Mouse (Mus musculus): ENCODE results near the gene Socs7.
"Not testable (repeated sequence)": the region's sequence is repeated elsewhere in the genome, so short reads cannot be mapped to it uniquely, and the experiment has no call there.

Gene Socs7

DNA sequence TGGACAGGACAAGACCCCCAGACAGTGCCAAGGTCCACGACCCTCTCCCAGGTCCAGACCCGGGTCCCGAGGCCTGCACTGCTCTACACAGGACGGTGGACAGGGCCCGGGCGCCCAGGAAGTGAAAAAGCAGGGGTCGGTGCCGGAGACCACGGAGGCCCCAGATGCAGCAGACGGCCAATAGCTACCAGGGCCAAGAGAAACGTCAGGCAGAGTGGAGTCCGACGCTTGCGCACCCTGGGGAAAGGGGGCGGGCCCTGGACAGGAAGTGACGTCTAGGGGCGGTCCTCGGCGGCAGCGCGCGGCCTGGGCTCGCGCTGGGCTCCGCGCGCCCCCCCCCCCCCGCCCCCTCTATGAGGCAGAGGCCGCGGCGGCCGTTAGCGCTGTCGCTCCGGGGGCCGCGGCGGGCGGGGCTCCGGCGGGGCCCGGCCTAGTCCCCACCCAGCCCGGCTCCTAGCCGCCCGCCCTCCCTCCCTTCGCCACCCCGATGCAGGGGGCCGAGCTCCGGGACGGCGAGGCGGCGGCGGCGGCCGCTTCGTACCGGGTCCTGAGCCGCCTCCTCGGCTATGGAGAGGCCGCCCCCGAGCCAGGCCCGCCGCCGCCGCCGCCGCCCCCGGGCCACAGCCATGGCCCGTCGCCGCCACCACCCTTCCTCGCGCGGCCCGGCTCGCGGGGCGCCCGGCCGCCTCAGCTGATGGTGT lies at the start of gene Socs7:
TSS of gene Socs7 (plus strand) at position 604 of the 701 bp plus-strand sequence.
- DNase-seq (ENCODE audit: low read depth, low spot score) = peak; percentile 87

DNA sequence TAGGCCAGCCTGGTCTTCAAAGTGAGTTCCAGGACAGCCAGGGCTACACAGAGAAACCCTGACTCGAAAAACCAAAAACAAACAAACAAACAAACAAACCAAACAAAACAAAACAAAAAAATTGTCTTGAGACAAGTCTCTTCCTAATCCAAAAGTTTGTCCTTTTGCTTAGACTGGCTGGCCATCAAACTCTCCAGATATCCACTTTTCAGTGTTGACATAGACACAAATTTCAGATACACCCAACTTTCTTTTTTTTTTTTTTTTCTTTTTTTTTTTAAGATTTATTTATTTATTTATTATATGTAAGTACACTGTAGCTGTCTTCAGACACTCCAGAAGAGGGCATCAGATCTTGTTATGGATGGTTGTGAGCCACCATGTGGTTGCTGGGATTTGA lies 49.5 kb upstream of the Socs7 start:
- DNase-seq (ENCODE audit: low read depth, low spot score) = not testable (repeated sequence)

DNA sequence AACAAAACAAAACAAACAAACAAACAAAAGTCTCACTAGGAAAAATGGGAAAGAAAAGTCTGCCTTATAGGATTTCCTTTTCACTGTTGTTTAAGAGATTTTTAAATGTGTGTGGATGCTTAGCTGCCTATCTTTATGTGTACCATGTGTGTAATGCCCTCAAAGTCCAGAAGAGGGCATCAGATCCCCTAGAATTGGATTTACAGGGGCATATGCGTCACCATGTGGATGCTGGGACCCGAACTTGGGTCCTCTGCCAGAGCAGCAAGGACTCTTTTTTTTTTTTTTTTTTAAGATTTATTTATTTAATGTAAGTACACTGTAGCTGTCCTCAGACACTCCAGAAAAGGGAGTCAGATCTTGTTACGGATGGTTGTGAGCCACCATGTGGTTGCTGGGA lies 48.2 kb upstream of the Socs7 start:
- peak; percentile 61 for DNase-seq (ENCODE audit: low read depth, low spot score)

DNA sequence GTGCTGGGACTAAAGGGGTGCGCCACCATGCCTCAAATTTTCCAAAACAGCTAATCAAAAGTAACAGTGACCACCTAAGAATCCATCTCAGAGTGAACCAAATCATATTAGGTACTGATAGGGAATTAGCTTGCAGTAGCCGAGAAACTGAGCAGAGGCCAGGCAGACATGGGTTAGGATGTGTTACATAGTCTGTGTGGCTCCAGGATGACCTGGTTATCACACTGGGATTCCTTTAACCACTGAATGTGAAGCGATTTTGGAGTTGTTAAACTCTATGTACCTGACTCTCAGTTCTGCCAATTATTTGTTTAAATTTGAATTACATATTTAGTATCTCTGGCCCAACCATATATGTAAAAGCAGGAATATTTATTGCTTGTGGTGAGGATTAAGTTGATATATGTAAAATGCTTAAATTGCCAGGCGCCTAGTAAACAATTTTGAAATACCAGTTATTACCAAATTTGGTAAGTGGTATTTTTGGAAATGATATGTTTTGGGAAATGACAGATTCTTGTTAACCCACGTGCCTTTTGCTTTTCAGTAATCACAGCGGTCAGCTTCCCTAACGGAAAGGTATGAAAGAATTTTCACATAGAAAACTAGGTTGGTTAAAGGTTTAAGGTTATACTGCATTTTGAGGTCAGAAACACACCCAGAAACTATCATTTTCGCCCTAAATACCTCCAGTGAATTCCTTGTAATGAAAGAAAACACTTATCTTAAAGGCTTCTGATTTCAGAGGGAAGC lies 47.4 kb upstream of the Socs7 start:
- DNase-seq (ENCODE audit: low read depth, low spot score) = peak; percentile 29

DNA sequence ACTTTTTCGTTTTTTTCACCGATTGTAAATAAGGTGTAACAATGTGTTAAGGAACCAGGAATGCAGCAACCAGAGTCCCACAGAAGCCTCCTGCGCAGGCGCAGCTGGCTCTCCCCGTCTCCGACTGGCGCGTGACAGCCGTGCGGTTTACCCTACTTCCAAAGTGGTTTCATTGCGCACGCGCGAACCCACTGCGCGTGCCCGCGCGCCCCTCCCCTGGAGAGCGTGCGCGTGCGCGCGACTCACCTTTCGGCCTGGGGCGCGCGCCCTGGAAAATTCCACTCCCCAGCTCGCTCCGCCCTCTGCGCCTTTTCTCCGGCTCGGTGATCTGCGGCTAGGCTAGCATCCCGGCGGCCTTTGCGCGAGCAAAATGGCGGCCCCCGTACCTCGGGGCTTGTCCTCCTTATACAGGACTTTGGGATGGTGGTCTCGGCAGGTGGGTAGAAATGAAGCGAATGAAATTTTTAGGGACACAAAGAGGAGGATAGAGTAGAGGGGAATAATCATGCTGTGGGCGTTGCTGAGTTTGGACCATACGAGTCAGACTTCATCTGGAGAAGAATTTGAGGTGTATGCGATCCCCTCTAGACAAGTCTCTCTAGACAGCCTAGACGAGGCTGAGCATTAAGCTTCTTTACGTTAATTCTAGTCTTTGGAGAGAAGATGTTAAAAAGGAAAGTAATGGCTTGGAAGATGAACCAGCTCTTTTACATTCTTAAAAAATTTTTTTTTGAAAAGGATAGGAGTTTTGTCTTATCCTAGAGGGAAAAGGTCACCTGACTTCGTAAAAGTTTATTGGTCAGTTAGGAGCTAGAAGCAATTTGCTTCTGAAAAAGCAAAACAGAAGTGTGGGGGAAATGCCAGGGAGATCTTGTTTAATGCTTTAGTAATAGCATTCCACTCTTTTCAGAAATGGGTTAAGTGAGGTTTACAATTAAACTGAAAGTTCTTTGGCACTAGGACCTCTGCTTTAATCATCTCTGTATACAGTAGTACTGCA lies 46.5 kb upstream of the Socs7 start, which contains the start of gene Mrpl45:
TSS of gene Mrpl45 (plus strand) at position 213 of the 1,000 bp plus-strand sequence.
- peak; percentile 98 for DNase-seq (ENCODE audit: low read depth, low spot score)

DNA sequence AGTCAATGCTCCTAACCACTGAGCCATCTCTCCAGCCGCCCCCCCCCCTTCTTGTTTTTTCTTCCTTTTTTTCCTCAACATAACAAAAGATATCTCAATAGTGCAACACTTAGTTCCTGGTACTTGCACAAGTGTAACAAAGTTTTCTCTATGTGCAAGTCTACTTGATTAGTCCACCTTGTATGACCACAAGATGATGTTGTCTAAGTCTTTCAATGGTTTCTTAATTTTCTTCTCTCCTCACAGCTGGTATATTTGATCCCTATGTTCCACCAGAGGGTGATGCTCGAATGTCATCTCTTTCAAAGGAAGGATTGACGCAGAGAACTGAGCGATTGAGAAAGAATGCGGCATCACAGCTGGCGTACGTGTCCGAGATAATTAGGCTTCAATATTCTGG lies 41.2 kb upstream of the Socs7 start:
- DNase-seq (ENCODE audit: low read depth, low spot score) = no peak

DNA sequence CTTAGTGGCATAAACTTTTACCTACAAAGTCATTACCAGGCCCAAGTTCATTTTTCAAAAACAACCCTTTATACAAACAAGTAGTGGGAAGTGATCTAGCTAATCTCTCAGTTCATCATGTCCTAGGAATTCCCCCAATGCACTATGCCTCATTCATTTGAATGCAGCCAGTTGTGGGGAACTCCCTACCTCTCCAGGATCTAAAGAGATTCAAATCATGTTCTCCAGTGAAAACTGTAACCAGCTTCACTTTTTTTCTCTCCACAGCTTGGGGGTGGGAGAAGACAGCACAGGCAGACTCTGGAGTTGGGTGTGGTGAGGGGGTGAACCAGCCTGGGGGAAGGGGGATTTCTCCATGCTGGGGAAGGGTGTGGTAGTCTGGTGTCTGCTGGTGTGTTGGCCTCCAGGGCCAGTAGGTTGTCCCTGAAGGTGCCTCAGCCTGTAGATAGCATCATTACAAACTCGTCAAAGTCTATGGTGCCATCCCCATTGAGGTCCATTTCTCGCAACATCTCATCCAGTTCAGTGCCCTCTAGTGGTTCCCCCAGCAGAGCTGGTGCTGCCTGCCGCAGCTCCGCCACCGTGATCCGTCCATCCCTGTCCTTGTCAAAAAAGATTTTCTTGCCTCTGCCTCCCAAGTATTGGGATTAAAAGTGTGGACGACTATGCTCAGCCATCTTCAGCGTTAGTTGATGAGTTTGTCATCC lies 40.3 kb upstream of the Socs7 start:
- not testable (repeated sequence) for DNase-seq (ENCODE audit: low read depth, low spot score)

DNA sequence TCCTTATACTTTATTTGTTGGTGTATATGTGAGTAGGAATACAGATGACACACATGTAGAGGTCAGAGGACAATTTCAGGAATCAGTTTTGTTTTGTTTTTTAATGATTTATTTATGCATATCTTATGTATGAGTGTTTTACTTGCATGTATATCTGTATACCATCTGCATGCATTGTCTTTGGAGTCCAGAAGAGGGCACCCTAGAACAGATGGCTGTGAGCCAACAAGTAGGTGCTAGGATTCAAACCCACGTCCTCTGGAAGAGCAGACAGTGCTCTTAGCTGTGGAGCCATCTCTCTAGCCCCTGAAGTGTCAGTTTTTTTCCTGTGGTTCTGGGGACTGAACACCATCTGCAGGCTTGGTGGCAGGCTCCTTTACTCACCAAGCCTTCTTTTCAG lies 37.1 kb upstream of the Socs7 start:
- peak; percentile 37 for DNase-seq (ENCODE audit: low read depth, low spot score)

DNA sequence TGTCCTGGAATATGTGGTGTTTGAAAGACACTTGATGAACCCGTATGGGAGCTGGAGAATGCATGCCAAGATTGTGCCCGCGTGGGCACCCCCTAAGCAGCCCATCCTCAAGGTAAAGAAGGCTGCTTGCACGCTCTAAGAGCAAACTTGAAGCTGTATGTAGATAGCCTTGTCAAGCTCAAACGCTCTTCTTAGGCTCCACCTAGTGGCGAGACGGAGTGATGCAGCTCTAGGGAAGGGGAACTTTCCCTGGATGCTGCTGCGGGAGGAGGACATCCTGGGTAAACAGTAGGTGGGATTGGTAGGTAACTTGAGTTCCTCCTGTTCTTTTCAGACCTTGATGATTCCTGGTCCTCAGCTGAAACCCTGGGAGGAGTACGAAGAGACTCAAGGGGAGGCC lies 34.2 kb upstream of the Socs7 start:
- DNase-seq (ENCODE audit: low read depth, low spot score) = peak; percentile 86

GRCm38 (mm10) chr11:97330315-97330714 lies 32.0 kb upstream of the Socs7 start:
- peak; percentile 44 for DNase-seq (ENCODE audit: low read depth, low spot score)

GRCm38 (mm10) chr11:97331231-97332190 lies 30.8 kb upstream of the Socs7 start:
- no peak for DNase-seq (ENCODE audit: low read depth, low spot score)

- no peak for DNase-seq (ENCODE audit: low read depth, low spot score)
Observed at GRCm38 (mm10) chr11:97333044-97333443, 29.3 kb upstream of the Socs7 start.

- no peak for DNase-seq (ENCODE audit: low read depth, low spot score)
Observed at GRCm38 (mm10) chr11:97333896-97334295, 28.5 kb upstream of the Socs7 start.

DNA sequence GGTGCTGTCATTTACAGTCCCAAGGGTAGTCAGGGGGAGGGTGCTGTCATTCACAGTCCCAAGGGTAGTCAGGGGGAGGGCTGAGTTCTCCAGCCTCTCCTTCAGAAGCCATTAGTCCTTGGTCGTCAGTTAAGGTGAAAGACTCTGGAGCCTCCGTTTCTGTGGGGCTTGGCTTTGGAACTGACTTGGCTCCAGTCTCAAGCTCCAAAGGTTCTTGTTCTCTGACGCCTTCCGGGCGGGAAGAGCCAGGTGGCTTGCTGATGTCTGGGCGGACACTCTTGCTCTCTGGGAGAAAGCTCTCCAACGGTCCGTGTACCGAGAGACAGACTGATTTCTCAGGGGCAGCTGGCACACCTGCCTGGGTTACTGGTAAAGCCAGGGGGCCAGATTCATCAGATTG lies 28.0 kb upstream of the Socs7 start:
- no peak for DNase-seq (ENCODE audit: low read depth, low spot score)

DNA sequence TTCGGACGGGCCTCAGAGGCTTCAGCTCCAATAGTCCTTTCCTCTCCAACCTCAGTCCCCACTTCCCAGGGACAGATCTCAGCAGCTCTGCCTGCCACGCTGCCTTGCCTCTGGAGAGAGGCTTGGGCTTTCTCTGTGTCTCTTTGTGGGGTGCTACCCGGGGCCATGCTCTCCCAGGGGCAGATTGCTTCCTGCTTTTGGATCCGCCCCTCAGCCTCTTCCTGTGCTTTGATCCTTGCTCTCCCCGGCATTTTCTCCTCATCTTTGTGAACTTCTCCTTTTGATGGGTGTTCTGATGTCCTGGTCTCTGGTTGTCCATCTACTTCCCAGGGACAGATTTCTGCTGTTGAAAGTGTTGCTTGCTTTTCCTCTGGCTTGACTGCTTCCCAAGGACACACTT lies 26.1 kb upstream of the Socs7 start:
- DNase-seq (ENCODE audit: low read depth, low spot score) = no peak

- DNase-seq (ENCODE audit: low read depth, low spot score) = no peak
Observed at GRCm38 (mm10) chr11:97336751-97337345, 25.5 kb upstream of the Socs7 start.

- no peak for DNase-seq (ENCODE audit: low read depth, low spot score)
Observed at GRCm38 (mm10) chr11:97337363-97337762, 25.0 kb upstream of the Socs7 start.

DNA sequence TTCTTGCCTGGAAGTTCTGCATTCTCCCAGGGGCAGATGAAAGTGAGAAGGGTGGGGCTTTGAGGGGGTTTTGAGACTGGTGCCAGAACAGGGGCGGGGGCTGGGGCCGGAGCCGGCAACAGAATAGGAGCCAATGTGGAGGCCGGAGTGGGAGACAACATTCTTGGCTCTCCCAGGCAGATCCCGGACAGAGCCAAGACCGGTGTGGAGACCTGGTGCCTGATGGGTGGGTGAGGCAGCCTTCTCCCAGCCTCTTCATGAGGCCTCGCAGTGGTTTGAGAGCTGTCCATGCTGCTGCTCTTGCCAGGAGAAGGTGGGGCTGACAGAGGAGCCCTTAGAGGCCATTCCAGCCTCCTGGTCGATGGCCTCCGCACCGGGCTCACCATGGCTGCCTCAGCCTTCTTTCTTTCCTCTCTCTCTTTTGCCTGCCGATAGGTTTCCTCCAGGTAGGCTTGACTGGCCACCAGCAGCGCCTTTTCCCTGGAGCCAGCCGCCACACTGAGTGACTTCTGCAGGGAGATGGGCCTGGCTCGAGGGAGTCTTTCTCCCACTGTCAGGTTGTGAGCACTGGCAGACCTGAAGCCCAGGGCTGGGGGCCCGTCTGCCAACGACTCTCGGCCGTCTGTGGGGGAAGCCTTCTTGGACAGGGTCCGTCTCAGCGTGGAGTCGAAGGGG lies 23.9 kb upstream of the Socs7 start:
- no peak for DNase-seq (ENCODE audit: low read depth, low spot score)

DNA sequence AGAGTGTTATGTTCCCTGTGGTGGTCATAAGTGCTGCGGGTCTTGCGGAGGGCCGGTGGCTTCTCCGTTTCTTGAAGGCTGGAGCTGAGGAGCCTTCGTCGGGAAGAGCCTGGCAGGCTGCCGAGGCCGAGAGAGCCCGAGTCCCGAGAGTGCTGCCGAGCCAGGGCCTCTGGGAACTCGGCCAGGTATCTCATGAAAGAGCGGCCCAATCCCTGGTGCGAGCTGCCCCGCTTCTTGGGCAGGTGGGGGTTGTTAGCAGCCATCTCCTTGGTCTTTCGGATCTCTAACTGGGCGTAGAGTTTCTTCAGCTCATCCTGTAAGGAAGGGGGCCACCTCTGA lies 23.4 kb upstream of the Socs7 start:
- no peak for DNase-seq (ENCODE audit: low read depth, low spot score)
